Mouse (Mus musculus): ENCODE measurements around the gene Mta2.
"Not testable (repeated sequence)": the region's sequence is repeated elsewhere in the genome, so short reads cannot be mapped to it uniquely, and the experiment has no call there.

The Mta2 gene

DNA sequence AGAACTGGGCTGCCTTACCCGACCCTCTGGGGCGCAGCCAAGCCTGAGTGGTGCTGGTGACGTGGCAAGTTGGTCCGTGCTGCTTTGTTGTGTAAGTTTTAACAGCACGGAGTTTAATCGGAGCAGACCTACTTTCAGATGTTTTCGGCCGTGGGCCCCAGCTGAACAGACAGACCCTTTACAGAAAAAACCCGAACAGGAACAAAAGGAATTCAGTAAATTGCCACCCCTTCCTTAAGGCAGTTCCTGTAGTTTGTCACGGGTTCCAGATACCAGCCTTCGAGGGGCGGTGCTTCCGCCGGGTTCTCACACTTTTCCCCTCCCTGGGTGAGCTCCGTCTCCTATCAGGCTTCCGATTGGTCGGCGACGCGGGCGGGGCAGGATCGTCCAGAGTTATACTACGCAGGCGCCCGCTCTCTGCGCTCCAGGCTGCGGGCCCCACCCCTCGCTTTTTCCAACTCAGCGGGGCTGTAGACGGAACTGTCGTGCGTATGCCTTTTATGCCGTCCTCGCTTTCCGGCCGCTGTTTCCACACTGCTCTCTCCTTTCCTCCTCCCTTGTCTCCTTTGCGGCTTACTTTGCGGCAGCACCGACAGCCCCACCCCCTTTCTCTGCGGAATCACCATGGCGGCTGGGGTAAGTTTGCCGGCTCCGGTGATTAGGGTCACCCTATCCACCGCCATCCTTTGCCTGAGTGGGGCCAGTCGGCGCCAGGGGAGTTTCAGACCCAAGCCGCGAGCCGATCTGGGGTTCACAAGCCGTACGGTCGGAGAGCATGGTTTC, 25.1 kb downstream of the Mta2 start, which contains the start of gene Eef1g:
Eef1g (plus strand) TSS at position 452 of the 783 bp plus-strand sequence.
- peak; percentile 97 to 99 for DNase-seq (ENCODE audit: low read depth in 1 of 2, low spot score in 2 of 2)

DNA sequence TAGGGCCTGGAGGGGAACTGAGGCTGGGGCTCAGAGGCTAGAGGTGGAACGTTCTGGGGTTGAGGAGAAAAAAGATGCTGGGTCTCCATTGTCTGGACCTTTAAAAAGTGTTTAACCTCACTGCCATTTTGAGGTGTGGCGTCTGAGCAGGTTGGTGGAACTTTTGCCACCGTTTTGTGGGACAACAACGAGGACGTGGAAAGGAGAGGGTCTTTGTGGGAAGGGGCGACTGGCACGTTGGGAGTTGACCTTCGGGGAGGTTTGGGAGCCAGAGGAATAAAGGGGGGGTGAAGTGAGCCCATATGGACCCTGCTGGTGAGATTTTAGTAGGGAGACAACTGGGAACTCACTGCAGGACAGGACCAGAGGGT, 25.7 kb downstream of the Mta2 start:
- DNase-seq (ENCODE audit: low read depth in 1 of 2, low spot score in 2 of 2) = no peak

DNA sequence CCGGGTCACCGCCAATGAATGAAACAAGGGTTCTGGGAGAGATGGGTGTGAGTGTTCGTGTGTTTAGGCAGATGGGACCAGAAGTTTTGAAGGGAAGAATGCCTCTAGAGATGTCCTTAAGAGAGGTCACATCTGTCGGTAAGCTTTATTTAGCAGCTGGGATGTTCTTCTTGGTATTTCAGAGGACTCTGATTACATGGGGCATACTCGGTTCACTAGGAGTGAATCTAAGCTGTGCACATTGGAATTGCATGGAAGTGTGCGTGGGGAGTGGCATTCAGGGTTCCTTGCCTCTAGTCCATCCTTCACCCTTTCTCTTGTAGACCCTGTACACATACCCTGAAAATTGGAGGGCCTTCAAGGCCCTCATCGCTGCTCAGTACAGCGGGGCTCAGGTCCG, 26.2 kb downstream of the Mta2 start:
- no peak for DNase-seq (ENCODE audit: low read depth in 1 of 2, low spot score in 2 of 2)

DNA sequence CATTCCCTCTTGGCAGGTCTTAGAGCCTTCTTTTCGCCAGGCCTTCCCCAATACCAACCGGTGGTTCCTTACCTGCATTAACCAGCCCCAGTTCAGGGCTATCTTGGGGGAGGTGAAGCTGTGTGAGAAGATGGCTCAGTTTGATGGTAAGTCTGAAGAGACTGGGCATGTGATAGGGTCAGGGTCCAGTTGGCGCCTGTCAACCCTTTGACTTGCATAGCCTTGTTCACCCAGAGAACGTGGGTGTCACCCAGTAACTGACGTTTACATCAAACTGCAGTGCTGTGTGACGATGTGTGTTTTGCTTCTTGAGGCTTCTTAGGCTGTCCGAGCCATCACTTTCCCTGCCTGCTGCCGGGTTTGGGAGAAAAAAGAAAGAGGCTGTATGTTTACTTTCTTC, 30.8 kb downstream of the Mta2 start:
- not testable (repeated sequence) for DNase-seq (ENCODE audit: low read depth in 1 of 2, low spot score in 2 of 2)

DNA sequence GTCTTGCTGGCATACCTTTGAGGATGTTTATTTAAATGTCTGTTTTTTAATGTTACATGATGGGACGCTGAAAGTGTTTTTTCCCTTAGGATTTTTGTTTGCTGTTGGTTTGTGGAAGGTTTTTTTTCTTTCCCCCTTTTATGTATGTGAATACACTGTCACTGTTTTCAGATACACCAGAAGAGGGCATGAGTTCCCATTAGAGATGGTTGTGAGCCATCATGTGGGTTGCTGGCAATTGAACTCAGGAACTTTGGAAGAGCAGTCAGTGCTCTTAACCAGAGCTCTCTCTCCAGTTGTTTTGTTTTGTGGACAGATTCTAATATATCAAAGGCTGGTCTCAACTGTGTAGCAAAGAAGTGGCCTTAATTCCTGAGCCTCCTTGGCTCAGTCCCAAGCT, 33.0 kb downstream of the Mta2 start:
- no peak for DNase-seq (ENCODE audit: low read depth in 1 of 2, low spot score in 2 of 2)

DNA sequence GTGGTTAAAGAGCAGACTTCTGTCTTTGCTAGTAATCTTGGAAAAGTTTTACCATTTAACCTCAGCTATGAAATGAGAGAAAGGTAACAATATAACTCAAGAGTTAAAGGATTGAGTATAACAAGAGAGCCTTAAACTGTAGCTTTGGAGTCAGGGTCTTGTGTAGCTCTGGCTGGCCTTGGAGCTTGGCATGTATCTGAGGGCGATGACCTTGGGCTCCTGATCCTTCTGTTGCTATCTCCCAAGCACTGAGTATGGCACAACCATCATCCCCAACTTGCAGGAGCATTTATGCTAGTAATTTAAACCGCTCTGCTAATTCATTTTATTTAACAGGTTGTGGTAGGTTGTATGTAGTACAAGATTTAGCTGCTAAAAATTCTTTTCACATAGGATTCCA, 33.8 kb downstream of the Mta2 start:
- DNase-seq (ENCODE audit: low read depth in 1 of 2, low spot score in 2 of 2) = no peak

DNA sequence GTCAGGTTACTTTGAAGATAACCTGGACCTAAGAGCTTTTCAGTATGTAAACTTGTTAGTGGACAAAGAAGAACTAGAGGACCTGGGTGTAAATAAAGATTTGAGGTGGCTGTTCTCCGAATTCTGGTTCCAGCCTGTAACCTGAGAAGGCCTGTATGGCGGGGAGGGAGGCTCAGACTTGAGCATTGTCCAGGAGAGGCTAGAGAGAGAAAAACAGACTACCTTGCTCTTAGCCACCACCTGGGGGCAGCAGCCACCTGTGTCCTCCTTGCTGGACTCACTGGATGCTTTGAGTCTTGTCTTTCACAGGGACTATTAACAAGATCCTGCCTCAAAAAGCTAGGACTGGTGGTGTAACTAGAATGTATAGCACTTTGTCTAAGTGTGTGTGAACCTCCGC, 34.9 kb downstream of the Mta2 start:
- no peak for DNase-seq (ENCODE audit: low read depth in 1 of 2, low spot score in 2 of 2)

DNA sequence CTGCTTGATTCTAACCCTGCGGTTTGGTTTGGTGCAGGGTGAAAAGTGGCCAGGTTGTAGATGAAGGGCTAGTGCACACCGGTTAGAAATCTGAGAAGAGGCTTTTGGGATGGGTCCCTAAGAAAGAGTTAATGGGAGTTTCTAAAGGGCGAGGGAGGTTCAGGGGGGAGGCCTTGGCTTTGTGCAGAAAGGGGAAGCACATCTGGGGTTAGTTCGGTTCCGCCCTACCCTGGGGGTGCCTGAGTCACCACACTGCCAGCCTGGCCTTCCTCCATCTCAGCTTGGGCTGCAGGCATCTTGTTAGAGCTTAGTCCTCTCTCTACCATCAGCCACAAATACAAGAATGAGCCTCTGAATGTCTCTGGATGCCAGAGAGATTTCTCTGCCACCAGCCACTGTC, 39.1 kb downstream of the Mta2 start:
- peak; percentile 80 to 83 for DNase-seq (ENCODE audit: low read depth in 1 of 2, low spot score in 2 of 2)

DNA sequence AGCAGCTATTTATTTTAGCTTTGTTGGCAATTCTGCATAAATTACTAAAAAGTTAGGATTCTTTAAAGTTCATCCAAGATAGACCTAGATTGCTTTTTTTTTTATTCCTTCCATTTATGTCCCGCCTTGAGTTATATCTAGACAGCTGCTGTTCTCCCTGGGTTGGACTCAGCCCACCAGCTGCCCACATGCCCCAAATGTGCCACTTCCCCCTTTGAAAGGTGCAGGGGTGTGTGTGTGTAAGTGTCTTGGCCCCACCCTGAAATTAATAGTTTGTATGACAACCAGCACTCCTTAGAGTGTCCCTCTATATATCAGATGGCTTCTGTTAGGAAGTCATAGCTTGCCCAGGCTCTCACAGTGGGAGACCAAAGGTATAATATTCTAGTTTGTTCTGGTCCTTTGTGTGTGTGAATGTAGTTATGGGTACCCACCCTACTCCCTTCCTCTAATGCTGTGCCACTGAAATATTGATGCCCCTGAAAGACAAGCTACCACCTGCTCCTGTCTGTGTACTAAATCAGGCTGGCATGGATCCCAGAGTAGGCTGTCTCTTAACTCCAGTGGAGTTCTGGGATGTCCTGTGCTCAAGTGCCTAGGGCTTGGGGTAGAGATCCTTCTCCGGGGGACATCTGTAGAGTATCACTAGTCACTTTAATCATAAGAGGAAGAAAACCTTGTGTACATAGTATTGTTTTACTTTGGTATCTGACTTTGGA, 39.9 kb downstream of the Mta2 start:
- no peak for DNase-seq (ENCODE audit: low read depth in 1 of 2, low spot score in 2 of 2)

DNA sequence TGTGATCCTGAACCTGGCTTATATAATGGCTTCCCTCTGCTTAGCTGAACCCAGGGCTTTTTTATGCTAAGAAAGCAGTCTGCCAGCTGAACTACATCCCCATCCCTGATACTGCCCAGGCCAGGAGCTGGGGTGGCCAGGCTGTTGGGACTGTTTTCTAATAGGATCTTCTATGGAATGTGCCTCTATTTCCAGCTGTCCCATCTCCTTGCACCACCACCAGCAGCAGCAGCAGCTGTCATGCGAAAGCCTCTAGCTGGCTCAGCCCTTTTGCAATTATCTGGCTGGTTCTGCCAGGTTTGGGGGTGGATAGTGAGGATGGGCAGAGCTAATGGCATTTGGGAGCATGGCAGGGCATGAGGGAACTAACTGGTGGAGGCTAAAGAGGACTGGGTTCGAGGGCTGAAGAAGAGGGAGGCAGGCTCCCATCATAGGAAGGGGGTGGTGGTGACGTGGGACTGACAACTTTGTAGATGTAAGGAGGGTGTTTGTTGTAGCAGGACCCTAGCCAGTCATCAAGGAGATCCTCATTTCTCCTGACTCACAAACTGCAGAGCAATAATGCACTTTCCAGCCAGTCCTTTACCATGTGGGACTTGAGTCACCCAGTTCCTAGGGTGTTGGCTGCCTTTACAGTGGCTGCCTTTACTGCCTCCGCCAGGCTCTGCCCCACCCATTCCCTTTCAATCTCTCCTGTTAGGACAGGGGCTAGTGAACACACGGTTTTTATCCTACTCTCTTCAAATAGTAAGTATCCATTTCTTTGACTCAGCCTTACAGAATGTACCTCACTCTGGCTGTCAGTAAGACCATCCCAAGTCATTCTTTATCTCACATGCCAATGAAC, 40.9 kb downstream of the Mta2 start:
- DNase-seq (ENCODE audit: low read depth in 1 of 2, low spot score in 2 of 2) = peak; percentile 69 to 75

DNA sequence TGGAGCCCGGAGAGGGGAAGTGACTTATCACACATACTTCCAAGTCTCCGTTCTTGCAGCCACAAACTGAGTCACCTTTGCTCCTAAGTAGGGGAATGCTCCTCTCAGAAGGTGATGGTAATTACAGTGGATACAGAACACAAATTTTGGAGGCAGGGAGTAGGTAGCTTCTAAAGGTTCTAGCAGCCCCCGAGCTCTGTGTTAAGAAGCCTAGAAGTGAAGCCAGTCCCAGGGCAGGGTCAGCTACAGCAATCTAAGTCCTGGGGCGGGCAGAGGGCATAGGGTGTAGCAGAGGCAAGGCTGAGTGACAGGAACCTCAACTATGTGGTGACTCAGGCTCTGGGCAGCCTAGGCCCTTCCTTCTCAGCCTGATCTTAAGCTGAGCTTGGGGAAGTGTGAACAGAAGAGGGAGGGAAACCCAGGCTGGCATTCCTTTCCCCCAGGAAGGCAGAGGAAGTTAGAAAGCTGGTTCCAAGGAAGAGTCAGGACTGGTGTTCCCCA, 41.5 kb downstream of the Mta2 start:
- peak; percentile 77 to 81 for DNase-seq (ENCODE audit: low read depth in 1 of 2, low spot score in 2 of 2)

DNA sequence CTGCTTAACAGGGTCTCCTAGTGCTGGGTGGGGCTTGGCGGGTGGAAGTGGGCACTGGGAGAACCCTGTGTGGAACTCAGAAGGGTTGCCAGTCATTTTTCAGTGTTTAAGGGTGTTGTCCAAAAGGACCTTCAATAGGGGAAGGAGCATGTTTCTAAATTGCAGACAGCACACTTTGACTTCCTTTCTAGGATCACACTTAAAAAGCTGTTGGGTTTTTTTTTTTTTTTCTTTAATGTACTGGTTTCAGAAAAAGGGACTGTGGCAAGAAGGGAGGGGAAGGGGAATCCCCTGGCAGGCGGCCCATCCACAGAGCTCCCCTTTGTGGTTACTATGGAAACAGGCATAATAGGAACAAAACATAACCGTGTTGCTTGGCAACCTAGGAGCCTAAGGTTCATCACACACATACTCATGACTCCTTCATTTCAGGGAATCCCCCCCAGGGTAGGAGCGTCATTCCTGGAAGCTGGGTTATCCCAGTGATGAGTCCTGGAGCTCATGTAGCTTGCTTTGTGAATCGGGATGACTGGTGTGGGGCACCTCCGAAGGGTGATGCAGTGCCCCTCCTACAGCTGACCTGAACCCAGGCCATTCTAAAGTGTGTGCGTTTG, 42.7 kb downstream of the Mta2 start:
- DNase-seq (ENCODE audit: low read depth in 1 of 2, low spot score in 2 of 2) = peak; percentile 85 to 87

DNA sequence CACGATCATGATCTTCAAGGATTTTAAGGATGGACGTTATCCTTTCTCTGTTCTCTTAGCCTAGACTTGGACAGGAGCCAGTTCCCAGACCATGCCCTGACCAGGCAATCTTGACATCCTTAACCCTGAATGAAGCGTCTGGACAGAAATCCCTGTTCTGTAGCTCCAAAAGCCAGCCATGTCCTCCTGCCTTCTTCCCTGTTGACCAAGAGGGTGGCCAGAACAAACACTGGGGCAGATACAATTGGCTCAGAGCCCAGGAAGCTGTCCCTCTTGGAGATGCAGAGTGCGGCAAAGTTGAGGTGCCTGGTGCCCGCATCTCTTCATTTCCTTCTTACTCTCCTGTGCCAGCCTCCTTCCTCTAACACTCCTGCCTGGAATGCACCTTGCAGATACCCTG, 44.2 kb downstream of the Mta2 start:
- DNase-seq (ENCODE audit: low read depth in 1 of 2, low spot score in 2 of 2) = no peak

DNA sequence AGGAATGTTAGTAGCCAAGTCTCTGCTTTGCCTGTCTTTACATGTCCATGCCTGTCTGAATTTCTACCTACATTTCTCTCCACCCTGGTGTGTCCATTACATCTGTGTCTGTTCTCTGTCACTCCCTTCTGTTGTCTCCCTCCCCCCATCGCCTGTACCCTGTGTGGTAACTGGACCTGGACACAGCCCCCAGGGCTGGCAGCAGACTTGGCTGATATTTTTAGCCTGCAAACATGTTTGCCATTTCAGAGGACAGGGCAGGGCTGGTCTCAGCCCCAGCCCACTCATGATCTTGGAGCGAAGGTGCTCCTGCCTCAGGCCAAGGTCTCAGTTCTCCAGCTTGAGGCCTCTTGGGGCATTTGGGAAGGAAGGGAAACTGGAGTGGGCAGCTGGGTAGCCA, 46.1 kb downstream of the Mta2 start:
- DNase-seq (ENCODE audit: low read depth in 1 of 2, low spot score in 2 of 2) = no peak

DNA sequence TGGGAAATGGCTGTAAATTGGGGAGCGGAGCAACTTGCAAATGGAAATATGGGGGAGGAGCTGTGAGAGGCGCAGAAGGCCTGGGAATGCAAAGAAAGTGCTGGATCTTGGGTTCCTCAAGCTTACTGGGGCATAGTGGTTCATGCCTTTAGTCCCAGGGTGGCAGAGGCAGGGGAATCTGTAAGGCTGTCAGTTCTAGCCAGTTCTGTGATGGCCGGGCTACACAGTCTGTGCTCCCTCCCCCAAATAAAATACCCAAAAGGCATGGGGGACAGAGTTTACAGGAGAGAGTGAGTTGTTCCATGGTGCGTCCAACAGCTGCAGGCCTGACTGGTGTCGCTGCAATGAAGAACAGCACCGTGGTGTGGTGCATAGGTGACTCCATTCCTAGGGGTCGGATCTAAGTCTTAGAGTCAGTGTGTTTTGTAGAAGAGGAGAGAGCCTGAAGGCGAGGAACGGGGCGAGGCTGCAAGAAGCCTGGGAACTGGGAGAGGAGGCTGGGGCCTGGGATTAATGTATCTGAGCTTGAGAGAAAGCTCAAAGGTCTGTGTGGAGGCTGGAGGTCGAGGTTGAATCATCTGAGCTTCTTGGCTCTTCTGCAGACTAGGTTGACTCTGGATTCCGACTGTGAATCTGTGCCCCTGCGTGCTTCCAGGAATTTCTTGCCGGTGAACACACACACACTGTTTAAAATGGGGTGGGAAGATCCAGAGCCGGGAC, 46.8 kb downstream of the Mta2 start:
- DNase-seq (ENCODE audit: low read depth in 1 of 2, low spot score in 2 of 2) = no peak

DNA sequence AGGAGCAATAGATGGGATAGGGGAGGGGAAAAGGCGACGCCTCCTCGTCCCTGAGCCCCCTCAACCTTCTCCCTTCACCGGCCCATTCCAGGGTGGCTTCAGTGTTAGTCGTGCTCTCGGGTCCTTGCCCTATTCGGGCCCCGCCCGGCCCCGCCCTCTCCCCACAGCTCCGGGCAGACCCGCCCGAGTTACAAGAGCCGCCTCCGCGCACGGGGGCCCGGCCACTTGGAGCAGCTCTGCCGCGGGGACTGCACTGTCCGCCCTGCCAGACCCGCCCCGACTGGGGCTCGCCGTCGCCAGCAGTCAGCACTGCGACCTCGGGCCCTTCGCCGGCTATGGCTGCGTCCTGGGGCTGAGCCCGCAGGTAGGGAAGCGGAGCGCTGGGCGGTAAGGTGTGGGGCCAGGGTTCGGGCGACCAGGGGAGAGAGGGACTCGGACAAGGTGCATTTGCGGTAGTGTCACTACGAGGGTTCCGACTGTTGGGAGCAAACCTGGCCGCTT, 47.4 kb downstream of the Mta2 start, which contains the start of gene Ahnak:
Ahnak (plus strand) TSS at position 219 of the 501 bp plus-strand sequence.
- DNase-seq (ENCODE audit: low read depth in 1 of 2, low spot score in 2 of 2) = peak; percentile 62 to 76

DNA sequence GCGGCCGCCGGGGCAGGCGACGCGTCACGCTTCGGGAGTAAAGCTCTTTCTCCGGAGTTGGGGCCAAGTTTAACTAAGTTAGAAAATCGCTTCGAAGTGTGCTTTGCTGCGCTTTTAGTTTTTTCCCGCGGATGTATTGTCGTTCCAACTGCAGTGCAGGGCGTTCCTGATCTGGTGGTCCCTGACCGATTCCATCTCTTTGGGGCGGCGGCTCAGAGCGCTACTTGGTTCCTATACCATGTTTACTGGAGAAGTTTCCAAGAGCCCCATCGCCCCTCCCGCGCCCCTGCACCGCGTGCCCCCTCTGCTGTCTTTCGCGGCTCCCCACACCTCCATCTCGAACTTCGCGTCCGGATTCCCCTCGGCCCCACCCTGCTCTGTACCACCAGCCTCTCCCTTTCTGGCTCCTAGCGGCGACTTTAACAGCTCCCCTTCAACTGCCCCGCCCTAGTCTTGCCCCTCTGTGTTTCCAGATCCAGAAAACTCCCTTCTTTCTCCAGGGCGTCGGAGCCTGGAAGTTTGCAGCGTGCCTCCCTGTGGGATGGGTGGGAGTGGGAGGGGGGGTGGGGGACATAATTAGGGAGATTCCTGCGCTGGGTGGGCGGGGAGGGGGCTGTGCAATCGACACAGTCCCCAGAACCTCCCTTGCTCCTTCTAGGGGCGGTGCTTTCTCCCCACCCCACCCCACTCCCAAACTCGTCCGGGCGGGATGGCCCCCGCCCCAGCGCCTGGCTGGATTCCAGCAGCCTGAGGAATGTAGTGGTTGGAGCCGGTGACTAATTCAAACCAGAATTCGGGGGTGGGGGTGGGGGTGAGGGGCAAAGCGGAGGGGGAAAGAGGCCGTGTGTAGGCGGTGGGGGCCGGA, 48.1 kb downstream of the Mta2 start:
- no peak for DNase-seq (ENCODE audit: low read depth in 1 of 2, low spot score in 2 of 2)

DNA sequence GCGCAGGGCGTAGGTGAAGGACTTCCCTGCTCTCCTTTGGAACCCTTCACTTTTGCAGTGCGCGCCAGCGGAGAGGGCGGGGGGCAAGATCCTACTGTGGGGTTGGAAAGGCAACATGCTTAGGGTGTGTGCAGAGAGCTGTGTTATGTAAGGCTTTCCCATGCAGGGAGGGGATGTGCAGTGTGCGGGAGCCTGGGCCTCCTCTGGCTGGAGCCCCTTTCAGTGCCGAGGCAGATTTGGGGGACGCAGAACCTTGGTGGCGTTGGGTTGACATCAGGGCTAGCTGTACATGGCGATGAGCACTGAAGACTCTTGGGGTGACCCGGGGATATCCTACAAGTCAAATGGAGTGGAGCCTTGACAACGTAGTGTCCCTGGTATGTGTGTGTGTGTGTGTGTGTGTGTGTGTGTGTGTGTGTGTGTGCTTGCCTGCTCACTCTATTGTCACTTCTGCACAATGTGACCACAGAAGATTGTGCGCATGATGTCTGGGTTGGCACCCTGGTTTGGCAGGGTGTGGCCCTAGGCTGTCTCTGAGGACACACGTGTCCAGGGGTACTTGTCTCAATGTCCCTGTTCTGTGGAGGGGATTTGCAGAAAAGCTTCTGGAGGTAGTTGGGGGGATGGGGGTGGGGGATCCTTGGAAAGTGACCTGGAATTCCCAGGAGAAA, 48.9 kb downstream of the Mta2 start:
- DNase-seq (ENCODE audit: low read depth in 1 of 2, low spot score in 2 of 2) = no peak

Data from monocyte, adult 2 months (primary cell).